Mouse (Mus musculus): ENCODE measurements around the gene Pyroxd2. TPM values are rescaled to one million over a fixed set of nuclear protein-coding genes. Genes with fewer than 3 reads are reported as not detected.

The Pyroxd2 gene
- polyA plus RNA-seq, 1 experiment from 2014 or later = 1.3 TPM

- 0 out of 2 replicates have a peak, but pooled peaks cover 4% of the 10 kb centered on the region for H3K27me3 ChIP-seq (replicated peaks)
- no peaks in the 10 kb centered on the region for H3K36me3 ChIP-seq
- H3K9ac ChIP-seq = no peak overlapping the region
- H3K4me1 ChIP-seq = no peaks in the 10 kb centered on the region
- H3K27ac ChIP-seq = no peak overlapping the region
- H3K4me3 ChIP-seq = no peak overlapping the region
- ATAC-seq = no peak
- H3K4me2 ChIP-seq = no peak overlapping the region
- H3K9me3 ChIP-seq (replicated peaks) = 0 out of 2 replicates have a peak, but pooled peaks cover 6% of the 10 kb centered on the region
- 85% methylated on average over 3 of the region's 3 CpGs for whole genome bisulfite sequencing (ENCODE audit: insufficient replicate concordance)
These were observed 75.1 kb downstream of the Pyroxd2 start for GRCm38 (mm10) chr19:42677452-42677851.

- Histone ChIP-seq H3K27ac (no peak overlapping the region), H3K4me3 (no peak overlapping the region), H3K9ac (no peak overlapping the region), H3K36me3 (no peaks in the 10 kb centered on the region), H3K4me1 (no peaks in the 10 kb centered on the region), H3K27me3 (replicated peaks) (0 out of 2 replicates have a peak, but pooled peaks cover 4% of the 10 kb centered on the region), H3K4me2 (no peak overlapping the region), H3K9me3 (replicated peaks) (0 out of 2 replicates have a peak, but pooled peaks cover 6% of the 10 kb centered on the region)
- 43% methylated on average over 3 of the region's 3 CpGs for WGBS (ENCODE audit: insufficient replicate concordance)
- ATAC-seq = no peak
These were observed 75.6 kb downstream of the Pyroxd2 start for GRCm38 (mm10) chr19:42676931-42677330.

Other genes starting within 250 kb of the Pyroxd2 start
- 13.9 and 15.7 TPM in 2 replicates for gene R3hcc1l, start 234.0 kb downstream of the Pyroxd2 start, polyA plus RNA-seq (2016; fragmentation: Nextera tagmentation; extraction: Ambion mirVana)
- 0.08 and 0.11 TPM in 2 replicates for gene Loxl4, start 140.0 kb downstream of the Pyroxd2 start, polyA plus RNA-seq (2016; fragmentation: Nextera tagmentation; extraction: Ambion mirVana)
- 12.2 and 13.6 TPM in 2 replicates for gene Hps1, start 27.2 kb upstream of the Pyroxd2 start, polyA plus RNA-seq (2016; fragmentation: Nextera tagmentation; extraction: Ambion mirVana)